Mouse (Mus musculus): ENCODE results near the gene Tmem170. TPM values are rescaled to one million over a fixed set of nuclear protein-coding genes. Genes with fewer than 3 reads are reported as not detected.
A peak's percentile ranks its signal among the peaks of the same experiment; 100 is the strongest.
"Not testable (repeated sequence)": the region's sequence is repeated elsewhere in the genome, so short reads cannot be mapped to it uniquely, and the experiment has no call there.

Gene Tmem170
- polyA plus RNA-seq, 2 experiments from 2014 or later, result 7.5 to 9.2 TPM

DNA sequence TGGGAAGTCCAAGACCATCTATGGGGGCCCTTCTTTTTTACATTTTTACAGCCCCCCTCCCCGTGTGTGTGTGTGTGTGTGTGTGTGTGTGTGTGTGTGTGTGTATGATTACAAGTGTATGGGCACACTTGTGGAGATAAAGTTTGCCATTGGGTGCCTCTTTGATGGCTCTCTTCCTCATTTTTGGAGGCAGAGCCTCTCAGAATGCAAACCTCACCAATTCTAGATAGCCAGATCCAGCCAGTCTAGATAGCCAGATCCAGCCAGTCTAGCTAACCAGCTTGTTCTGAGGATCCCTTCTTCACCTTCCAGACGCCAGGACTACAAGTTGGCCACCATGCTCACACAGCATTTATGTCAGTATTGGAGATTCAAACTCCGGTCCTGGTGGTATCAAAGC, 5.3 kb downstream of the Tmem170 start:
- no peak for ATAC-seq

- no peak for ATAC-seq
Measured at GRCm38 (mm10) chr8:111870379-111870778, 6.2 kb downstream of the Tmem170 start.

DNA sequence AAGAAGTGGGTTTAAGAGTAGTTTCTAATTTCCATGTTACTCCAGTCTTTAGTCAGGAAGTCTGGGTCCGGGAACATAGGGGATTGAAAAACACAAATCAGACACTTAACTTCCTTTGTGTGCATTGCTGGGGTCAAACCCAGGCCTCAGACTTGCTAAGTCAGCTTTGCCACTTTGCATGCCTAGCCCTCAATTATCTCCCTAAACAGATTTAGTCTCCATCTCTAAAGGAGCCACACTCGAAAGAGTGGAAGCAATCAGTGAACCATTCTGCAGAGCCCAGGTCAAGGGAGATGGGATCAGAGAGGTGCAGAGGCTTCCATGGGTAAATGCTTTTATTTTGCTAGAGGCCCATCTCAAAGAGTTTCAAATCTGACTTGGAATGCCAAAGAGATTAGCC, 7.9 kb downstream of the Tmem170 start:
- no peak for ATAC-seq

DNA sequence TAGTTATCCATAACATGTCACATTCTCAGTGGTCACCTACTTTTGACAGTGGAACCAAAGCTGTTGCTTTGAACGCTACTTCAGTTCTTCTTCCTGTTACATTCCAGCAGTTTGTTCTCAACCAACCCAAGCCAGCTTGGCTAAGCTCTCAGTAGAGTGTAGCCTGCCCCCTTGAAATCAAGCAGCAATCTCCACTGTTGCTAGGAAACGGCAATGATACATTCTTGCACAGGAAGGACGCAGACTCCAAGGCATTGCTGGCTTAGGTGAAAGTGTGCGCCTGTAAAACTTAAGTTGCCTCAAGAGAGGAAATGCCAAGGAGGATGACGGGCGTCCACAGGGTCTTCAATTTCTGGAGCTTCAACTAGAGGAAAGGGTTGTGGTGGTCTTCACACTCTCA, 10.7 kb downstream of the Tmem170 start:
- ATAC-seq, result no peak

DNA sequence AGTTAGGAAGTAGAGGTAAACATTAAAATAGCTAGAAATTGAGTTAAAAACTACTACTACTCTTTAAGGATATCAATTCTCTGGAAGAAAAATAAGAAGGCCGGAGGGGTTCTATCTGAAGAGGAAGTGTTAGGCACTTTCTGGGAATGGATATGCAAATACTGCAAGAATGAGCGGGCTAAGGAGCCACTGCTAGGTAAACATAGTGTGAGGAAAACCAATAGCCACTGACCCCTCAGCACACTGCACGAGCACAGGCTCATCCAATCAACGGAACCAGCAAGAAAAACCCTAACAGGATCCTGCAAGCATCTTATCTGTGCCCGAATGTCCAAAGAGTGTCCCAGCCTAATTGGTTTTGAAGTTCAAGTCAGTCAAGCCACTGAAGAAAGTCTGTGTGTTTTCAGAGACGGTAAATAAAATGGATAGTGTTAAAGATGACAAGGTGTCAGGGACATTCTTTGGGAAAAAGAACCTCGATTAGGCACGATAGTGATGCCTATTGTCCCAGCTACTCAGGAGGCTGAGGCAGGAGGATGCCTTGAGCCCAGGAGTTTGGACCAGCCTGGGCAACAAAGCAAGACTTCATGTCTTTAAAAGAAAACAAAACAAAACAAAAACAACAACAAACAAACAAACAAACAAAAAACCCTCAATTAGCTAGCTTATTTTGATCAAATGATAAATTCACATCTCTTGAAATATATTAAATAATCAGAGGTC, 11.3 kb downstream of the Tmem170 start:
- ATAC-seq, result no peak

DNA sequence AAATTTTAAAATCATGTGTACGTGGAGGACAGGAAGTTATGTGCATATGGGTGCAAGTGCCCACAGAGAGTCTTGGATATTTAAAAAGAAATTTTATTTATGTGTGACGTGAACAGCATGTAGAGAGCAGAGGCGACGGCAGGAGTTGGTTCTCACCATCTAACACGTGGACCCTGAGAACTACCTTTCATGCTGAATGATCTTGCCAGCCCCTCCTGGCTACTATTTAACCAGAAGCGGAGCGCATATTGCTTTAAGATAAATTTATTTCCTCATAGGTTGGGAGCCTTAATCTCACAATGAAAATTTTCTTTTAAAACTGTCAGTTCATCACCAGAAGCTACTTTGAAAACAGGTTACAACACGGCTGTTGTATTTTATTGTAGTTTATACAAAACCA, 11.9 kb downstream of the Tmem170 start:
- ATAC-seq, result no peak

GRCm38 (mm10) chr8:111863280-111863679, 13.3 kb downstream of the Tmem170 start:
- no peak for ATAC-seq

DNA sequence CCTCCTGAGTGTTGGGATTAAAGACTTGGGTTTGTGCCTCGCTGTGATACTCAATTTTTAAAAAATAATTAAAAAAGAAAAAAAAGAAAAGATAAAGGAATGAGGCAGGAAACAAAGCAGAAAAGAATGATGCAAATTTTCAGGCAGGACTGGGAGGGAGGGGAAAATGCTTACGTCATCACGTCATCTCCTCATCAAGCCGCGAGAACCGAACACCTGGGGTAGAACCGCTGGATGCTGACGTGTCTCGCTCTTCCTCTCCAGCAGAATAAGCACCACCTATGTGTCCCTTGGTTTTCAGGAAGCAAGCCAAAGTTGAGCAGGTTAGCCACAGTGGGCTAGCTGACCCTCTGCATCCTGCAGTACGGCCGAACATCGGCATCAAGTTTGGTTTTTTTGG, 20.6 kb downstream of the Tmem170 start:
- ATAC-seq, result no peak

GRCm38 (mm10) chr8:111853861-111854501, 22.6 kb downstream of the Tmem170 start, which contains the start of gene Cfdp1:
Cfdp1 (minus strand) TSS chr8:111854291.
- peak; percentile 100 for ATAC-seq

GRCm38 (mm10) chr8:111853219-111853618, 23.3 kb downstream of the Tmem170 start:
- not testable (repeated sequence) for ATAC-seq

DNA sequence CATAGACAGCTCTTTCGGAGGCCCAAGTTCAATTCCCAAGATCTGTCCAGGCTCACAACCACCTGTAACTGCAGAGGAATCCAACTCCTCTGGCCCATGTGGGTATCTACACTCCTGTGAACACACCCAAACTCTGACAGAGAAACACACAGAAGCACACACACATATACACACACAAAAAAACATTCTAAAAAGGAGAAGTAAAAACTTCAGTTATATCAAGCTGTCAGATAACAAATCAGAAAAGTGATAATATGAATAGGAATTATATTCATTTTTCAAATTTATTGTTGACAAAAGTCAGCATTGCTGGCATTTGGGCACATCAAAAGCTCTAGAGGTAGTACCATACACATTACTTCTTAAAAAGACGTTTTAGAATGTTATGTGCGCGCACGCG, 29.8 kb downstream of the Tmem170 start:
- no peak for ATAC-seq

DNA sequence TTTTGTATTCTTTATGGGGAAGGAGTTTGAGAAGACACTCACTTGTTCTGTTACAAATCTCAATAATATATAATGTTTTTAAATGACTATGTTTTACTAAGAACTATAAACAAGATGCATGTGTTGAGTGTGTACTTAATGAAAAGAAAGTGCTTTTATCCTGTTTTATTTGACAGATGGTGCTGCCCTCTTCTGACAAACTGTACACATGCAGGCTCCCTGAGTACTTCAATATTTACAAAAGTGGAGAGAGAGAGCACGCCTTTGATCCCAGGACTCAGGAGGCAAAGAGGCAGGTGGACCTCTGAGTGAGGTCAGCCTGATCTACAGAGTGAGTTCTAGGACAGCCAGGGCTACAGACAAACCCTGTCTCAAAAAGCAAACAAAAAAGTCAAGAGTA, 41.0 kb downstream of the Tmem170 start:
- peak; percentile 63 for ATAC-seq

DNA sequence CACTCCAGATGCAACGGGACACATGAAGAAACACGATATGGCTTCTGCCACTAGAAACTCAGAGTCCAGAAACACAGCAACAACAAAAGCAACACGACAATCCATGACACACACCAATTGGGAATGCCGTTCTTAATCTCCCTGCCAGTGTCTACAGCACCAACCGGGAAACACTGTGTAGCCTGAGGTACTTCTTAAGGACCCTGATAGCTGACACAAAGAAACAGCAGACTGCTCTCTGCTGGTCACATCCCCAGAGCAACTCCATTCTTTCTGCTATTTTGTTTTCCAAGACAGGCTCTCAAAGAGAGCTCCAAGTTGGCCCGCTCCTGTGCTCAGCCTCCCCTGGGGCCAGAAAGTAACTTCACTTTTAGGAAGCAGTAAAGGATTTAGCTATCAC, 42.5 kb downstream of the Tmem170 start:
- ATAC-seq, result no peak

DNA sequence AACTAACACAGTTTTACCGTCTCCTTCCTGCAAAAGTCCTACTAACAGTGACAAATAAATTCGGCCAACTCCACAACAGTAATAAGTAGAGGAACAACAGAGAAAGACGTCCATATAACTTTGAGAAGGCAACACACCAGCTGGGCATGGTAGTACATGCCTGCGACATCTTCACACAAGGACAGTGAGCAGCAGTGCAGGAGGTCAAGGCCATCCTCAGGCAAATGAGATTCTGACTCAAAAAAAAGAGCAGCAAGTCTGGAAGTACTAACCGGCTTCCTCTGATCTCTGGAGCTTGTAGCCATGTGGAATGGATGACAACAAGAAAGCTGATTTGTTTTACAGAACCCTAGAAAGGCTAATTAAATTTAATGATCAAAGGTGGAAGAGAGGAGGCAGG, 43.6 kb downstream of the Tmem170 start:
- ATAC-seq, result no peak

GRCm38 (mm10) chr8:111831996-111832395, 44.6 kb downstream of the Tmem170 start:
- ATAC-seq, result no peak

DNA sequence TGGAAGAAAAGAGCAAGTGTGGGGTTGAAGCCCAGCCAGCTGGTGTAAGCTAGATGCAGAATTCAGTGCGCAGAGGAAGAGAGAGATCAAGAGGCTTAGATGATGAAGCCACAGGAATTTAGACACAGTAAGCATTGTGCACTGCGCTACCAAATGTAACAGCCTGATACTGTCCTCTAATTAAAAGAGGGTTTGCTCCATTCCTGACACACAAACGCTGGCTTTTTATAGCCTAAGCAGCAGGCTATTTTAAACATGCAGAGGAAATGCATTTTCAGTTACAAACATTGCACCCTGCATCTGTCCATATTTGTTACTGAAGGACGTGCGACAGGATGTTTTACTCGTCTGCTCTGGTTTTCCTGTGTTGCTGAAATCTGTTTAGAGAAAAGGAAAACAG, 48.0 kb downstream of the Tmem170 start:
- no peak for ATAC-seq

DNA sequence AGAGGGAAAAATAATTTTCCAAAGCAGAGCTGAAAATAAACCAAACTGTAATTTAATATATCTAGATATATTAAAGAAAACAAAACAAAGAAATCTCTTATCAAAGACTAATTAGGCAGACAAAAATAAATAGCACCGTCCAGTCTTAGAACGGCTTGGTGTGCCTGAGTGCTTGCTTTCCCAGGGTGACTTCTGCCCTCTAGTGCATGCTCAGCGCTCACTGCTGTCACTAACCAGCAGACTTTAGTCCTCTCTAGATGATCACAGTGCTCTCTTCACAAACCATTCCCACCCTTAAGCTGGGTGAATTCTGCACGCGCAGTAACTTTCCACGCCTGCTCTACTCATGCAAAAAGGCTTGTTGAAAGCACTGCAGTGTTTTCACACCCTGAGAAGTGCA, 51.3 kb downstream of the Tmem170 start:
- no peak for ATAC-seq

- no peak for ATAC-seq
Measured at GRCm38 (mm10) chr8:111824334-111824733, 52.2 kb downstream of the Tmem170 start.

DNA sequence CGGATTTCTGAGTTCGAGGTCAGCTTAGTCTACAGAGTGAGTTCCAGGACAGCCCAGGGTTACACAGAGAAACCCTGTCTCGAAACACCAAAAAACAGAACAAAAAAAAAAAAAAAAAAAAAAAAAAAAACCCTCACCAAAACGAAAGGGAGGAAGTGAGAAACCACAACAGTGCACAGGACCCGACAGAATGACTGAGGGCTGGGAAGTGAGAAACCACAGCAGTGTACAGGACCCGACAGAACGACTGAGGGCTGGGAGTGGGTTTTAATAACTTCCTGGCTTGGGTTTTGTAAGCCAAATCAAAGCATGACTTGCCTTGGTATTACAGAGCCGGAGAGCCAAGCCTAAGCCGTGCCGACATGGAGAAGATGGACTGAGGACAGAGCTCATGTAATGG, 55.4 kb downstream of the Tmem170 start:
- ATAC-seq, result peak; percentile 100

GRCm38 (mm10) chr8:111820691-111821090, 55.9 kb downstream of the Tmem170 start:
- peak; percentile 19 for ATAC-seq

DNA sequence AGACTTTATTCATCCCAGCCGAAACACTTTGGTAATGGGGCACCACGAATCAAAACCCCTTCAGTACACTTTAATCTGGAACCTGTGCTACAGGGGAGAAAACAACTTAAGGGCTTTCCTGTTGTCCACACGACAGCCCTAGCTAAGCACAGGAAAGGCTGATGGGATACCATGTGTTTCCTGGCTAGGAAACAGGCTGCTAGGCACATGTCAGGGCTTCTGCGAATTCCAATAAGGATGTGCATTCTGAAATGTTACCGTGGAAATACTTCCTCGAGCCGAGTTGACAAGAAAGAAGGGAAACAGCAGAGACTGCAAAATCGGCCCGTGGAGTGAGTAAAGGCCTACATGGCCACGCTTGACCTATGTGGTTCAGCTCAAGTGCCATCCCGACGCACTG, 56.5 kb downstream of the Tmem170 start:
- ATAC-seq, result no peak

GRCm38 (mm10) chr8:111818556-111818955, 58.0 kb downstream of the Tmem170 start:
- ATAC-seq, result no peak

GRCm38 (mm10) chr8:111815078-111815477, 61.5 kb downstream of the Tmem170 start:
- no peak for ATAC-seq

DNA sequence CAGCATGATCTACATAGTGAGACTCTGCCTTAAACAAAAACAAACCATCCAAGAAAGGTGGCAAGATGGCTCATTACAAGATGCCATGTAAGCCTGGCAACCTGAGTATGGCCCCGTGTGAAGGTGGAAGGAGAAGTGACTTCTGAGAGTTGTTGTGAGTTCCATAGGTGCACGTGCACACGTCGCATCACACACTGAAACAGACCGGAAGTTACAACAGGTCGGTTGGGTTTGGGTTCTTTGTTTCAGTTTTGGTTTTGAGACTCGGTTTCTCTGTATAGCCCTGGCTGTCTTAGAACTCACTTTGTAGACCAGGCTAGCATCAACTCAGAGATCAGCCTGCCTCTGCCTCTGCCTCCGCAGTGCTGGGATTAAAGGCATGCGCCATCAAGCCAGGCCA, 62.7 kb downstream of the Tmem170 start:
- peak; percentile 56 for ATAC-seq
